Mouse (Mus musculus): ENCODE results near the gene Atn1.

DNA sequence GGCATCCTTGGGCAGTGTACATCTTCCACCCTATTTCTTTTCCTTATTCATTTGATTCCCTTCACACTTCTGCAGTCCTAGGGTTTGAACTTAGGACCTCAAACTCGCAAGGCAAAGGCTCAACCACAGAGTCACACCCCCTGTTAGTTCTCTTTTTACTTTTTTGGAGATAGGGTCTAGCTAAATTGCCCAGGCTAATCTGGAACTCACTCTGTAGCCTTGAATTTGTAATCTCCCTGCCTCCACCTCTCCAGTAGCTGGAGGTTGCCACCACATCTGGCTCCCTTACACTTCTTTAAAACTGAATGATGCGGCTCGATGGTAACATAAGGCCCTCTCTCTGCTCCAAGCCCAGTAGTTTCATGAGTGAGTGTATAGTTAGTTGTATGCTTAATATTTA is 21.9 kb downstream of the Atn1 start:
- no peak for TF ChIP-seq CTCF (IDR thresholded peaks at IDR 0.05; ENCODE audit: low read depth)
- no peak for TF ChIP-seq EP300 (IDR thresholded peaks at IDR 0.05; ENCODE audit: low read depth)

Data from liver, postnatal 0 days (tissue).